Mouse (Mus musculus) myocyte (in vitro differentiated cells): ENCODE measurements at regions not wholly inside any gene's neighbourhood (a gene's known extent, or its start where the extent isn't known, plus 50 kb on each side); places are given as distances from the start of the nearest gene placed in this dataset.

Source experiments
- MAX ChIP-seq: IDR thresholded peaks from one replicate; pipeline ENCODE4 v1.6.1; 2011; ENCODE audit warnings: low read depth, mild to moderate bottlenecking, control low read depth
- MYOD1 ChIP-seq, 3 experiments: IDR thresholded peaks; one replicate each; pipeline ENCODE4 v1.6.1; 2011; ENCODE audit warnings: control low read depth in 2 of 3, low read depth in 2 of 3, mild to moderate bottlenecking in 2 of 3, moderate library complexity in 1 of 3; ENCODE audit not compliant: insufficient read length in 2 of 3, control insufficient read depth in 1 of 3
- POLR2A ChIP-seq: IDR thresholded peaks from one replicate; pipeline ENCODE4 v1.6.1; 2011; ENCODE audit warnings: low read depth, mild to moderate bottlenecking, control low read depth, moderate library complexity; ENCODE audit not compliant: insufficient read length
- TCF12 ChIP-seq: IDR thresholded peaks from one replicate; pipeline ENCODE4 v1.6.1; 2011; ENCODE audit warnings: mild to moderate bottlenecking, control low read depth; ENCODE audit not compliant: poor library complexity, insufficient read depth, severe bottlenecking
- USF1 ChIP-seq: IDR thresholded peaks from one replicate; pipeline ENCODE4 v1.6.1; 2011; ENCODE audit warnings: low read depth, mild to moderate bottlenecking, control low read depth, moderate library complexity

GRCm38 (mm10) chr11:18354156-18354555 is 400.5 kb upstream of the Etaa1 start:
- TF ChIP-seq MYOD1 (IDR thresholded peaks at IDR 0.05; ENCODE audit: control insufficient read depth in 1 of 3, insufficient read length in 2 of 3, low read depth in 2 of 3) (no peak), TCF12 (no peak), POLR2A (no peak), MAX (no peak), USF1 (no peak)
